Mouse (Mus musculus) B cell, adult 2 months (primary cell): ENCODE measurements around the gene Bbox1.

Source experiments
- DNase-seq, 2 experiments: peaks; one replicate each; pipeline ENCODE4 v3.0.0; 2022

Gene Bbox1

DNA sequence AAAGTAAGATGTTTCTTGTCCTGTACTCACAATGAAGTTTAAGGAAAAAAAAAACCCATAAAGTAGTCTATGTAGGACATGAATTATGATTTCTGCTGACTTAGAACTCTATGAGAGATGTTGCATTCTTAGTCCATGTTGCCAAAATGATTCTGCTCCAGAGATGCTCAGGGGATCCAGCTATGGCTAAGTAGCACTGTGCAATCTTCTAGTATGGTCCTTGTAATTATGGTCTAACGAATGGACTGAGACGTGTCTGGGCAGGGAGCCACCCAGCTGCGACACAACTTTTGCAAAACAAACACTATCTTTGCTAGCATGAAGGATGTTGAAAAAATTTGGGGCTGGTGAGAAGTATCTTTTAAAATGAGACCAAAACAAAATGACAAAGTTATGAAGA is 45.1 kb downstream of the Bbox1 start:
- no peak for DNase-seq

DNA sequence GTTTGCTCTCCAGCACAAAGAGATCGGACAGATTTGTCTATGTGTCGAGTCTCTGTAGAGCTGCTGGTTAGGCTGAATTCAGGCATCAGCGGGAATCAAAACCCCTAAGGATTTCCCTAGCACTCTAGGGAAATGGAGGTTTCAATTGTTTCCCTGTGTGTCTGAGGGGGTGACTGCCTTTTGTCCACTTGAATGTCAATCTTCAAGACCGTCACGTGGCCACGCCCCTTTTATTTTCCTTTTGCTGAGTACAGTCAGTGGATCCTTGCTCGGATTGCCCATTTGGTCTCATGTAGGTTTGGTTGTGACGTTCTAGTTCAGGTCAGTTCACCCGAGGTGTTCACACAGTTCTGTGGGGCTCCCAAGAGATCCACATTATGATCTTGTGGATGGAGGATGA is 82.1 kb downstream of the Bbox1 start:
- no peak for DNase-seq

DNA sequence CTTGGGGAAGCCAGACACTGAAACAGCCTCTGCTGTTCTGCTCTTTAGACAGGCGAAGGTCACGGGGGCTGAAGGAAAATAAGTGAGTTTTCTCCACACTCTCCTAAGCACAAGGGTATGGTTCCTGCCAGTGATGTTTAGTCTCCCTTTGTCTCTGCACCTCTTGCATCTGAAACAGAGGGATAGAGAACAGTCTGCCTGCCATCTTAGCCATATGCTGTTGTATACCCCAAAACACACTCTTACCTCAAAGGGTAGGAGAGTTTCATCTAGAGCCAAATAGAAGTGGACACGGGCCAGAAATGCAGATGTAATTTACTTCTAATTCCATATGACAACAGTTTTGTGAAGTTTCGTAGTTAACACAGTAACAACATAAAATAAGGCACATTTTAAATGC is 83.6 kb downstream of the Bbox1 start:
- no peak for DNase-seq

DNA sequence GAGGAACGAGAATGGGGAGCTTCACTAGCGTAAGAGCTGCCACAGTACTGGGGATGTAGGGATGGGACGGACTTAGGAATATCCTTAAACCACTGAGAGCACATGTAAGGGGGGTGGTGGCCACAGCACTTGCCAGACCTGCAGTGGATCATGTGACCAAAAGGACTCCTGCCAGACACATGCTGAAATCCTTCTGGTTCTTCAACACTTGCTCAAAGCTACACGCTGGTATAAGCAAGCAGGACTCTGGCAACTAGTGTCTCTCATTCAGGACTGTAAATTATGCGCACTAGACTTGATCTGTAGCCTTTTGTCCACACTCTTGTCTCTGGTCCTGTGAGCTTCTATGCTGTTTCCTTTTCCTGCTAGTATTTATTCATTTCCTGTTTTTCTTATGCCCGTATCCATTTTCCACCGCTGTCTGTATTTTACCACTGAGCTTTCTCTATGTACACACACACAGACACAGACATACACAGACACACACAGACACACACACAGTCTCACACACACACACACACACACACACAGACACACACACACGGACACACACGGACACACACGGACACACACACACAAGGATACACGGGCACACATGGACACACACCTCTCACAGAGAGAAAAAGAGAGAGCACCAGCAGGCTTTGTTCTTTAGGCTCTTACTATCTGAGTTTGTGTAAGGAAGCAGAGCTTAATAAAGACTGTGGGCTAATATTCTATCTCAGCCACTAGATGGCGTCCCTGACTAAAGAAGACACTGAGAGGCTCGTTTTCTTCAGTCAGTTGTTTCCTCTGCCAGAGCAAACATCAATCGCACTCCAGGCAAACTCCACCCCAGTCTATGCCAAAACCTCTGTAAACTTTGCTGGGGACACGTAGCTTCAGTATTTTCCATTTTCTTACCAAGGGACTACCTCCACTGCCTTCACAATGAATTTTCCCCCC is 84.9 kb downstream of the Bbox1 start:
- no peak for DNase-seq

DNA sequence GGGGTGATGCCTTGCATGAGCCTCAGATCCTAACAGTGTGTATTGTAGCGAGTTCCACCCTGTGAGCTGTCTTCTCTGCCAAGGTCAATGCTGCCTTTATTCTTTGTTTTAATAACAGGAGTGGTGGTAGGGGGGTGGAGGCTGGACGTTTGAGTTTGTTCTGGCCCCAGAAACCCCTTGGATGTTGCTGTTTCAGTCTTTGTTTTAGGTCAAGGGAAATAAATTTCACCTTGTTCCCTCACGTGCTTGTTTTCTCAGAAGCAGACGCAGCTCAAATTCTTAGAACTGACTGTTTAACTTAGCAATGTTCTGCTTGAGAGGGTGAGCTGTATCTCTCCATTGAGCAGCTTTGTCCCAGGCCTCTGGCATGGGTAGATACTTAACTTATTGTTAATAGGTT is 87.9 kb downstream of the Bbox1 start:
- DNase-seq = no peak

DNA sequence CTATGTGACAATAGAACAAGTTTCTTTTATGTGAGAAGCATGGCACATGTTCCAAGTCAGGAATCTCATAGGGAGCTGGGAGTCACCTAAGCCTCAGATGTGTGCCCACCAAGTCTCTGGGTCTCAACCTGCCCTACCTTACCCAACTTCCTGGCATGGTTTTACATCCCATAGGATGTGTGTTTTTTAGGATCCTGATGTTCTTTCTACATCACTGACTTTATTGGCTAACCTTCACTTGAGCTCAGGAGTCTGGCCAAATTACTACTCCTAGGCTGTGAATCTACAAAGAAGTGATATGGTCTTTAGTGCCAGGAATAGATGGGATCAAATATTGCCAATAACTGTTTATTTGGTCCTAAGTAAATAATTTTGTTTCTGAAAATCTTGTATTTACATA is 88.4 kb downstream of the Bbox1 start:
- no peak for DNase-seq

DNA sequence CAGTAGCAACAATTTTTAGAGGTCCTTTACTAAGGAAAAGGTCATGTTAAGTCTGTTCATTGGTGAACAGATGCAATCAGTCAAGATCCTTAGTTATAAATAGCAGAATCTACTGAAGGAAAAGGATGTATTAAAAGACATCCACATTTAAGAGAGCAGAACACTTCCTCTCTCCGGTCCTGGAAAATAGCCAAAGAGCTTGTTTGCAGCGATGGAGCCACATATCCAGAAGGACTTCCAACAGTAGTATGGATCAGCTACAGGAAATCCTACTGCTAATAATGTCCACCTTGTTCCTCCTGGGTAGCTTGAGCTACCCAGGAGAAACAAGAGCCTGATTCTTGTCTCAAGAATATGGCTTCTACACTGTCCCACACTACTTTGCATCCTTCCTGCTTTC is 91.6 kb downstream of the Bbox1 start:
- no peak for DNase-seq

DNA sequence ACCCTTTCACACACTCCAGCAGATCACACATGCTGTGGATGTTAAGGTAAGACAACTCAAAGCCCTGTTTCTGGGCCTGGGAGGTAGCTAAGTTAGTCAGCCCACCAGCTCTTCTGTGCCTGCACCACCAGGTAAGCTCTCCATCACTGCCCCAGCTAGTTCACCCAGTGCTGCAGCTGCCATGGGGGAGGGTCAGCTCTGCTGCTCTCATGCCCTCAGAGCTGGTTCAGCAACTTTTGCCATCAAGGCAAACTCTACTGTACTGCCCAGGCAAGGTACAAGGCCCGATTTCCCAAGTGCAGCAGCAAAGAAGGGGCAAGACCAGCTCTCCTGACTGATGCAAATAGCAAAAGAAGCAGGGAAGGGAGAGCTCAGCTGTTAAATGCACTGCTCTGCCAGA is 93.9 kb downstream of the Bbox1 start:
- DNase-seq = no peak

DNA sequence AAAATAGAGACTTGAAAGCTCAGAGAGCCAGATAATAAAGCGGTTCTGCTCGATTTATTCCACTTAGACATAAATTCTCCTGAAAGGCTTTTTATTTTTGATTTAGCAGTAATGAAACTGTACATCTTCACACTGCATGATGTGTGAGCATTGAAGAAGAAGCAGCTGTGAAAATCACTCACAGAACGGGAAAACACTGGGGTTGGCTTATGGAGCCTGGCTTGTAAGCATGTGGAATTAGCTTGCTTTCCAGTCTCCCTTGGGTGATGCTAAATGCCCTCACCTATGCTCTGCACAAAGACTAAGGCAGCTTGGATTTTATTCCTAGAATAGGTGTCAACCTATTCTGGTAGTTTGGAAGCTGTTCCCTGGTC is 98.7 kb downstream of the Bbox1 start:
- DNase-seq = no peak

DNA sequence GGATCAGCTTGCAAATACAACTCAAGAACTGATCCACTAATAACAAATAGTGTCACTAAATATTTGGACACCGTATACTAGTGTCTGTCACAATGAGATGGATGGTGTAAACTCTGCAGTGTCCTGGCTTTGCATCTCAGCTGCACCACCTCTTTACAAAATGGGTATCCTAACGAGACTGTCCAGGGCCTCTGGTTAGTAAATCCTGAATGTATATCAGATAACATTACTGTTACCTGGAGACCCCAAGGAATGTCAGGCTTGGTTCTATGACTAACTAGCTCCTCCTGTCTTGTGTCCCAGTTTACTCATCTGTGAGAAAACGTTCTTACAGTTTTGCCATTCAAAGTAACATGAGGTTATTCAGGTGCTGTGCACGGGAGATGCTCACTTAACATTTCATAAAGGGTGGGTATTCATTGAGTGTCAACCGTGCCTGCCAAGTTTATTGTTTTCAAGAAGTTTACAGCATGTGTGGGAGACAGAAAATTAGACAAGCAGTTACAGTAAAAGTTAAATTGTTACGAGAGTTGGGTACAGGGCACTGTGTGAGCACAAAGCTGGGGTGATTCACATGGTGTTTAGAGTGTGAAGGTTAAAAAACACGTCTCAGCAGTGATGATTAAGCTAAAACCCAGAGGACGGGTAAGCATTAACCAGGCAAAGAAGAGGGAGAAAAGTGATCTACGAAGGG is 99.2 kb downstream of the Bbox1 start:
- DNase-seq = no peak

DNA sequence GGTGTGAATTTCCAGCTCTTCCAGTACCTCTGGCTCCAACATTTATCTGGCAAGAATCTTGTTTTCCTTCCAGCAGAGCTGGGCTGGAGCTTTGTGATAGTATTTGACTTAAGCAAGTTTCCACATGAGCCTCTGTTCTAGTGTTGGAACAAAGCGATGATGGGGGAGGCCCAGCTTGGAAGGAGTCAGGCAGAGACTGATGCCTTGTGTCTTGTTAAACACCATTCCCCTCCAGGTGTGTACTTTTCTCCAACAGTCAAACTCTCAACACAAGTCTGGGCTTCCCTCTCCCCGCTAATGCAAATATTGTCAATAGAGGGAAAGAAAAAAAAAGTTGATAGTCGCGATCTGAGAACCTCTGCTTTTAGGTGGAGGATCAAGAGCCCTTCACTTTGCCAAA is 100.1 kb downstream of the Bbox1 start:
- DNase-seq = no peak
